Mouse (Mus musculus) megakaryocyte progenitor cell, adult 5-6 weeks (primary cell): Measurements from ENCODE around the gene Adssl1. TPM values are rescaled to one million over a fixed set of nuclear protein-coding genes. Genes with fewer than 3 reads are reported as not detected.

Experiments
- ATAC-seq: replicated peaks from 2 replicates; pipeline ENCODE4 v1.8.0; 2016; ENCODE audit warnings: mild to moderate bottlenecking, moderate TSS enrichment, inconsistent platforms; ENCODE audit not compliant: poor library complexity
- total RNA-seq, 2 experiments: library from RNA; stranded (forward) in 1 of 2; stranded (reverse) in 1 of 2; fragments of 157-497, 149-512 nt in 1 of 2; fragments of 200-1000 nt in 1 of 2; gene quantifications; 2 replicates each; pipeline versions ENCODE4 v1.2.3 to v1.2.4; 2015 to 2017

The Adssl1 gene
- total RNA-seq, 2 experiments from 2014 or later, result 113 to 126 TPM

GRCm38 (mm10) chr12:112674132-112675011 is 54.5 kb downstream of the Adssl1 start, which contains the start of gene Akt1:
Gene Akt1, minus strand, starts transcription at chr12:112674884.
- peak; percentile 52 for ATAC-seq

GRCm38 (mm10) chr12:112675245-112676035 is 55.6 kb downstream of the Adssl1 start:
- ATAC-seq, result peak; percentile 61

DNA sequence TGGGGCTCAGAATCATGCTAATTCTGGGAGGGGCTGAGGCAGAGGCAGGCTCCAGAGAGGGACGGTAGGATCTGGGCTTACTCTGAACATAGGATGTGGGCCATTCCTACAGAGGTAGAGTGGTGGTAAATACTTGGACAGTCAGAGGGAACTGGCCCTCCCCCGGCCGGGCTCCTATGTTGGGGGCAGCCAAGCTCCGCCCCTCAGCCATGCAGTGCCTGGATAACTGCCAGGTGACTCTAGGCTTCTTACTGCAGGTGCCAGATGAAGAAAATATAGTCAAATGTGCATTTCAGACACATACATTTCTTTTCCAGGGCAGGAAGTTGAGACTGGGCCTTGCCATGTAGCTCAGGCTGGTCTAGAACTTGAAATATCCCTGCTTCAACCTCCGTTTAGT is 57.2 kb downstream of the Adssl1 start:
- ATAC-seq, result no peak

- no peak for ATAC-seq
Observed at GRCm38 (mm10) chr12:112677943-112678554, 58.2 kb downstream of the Adssl1 start.

DNA sequence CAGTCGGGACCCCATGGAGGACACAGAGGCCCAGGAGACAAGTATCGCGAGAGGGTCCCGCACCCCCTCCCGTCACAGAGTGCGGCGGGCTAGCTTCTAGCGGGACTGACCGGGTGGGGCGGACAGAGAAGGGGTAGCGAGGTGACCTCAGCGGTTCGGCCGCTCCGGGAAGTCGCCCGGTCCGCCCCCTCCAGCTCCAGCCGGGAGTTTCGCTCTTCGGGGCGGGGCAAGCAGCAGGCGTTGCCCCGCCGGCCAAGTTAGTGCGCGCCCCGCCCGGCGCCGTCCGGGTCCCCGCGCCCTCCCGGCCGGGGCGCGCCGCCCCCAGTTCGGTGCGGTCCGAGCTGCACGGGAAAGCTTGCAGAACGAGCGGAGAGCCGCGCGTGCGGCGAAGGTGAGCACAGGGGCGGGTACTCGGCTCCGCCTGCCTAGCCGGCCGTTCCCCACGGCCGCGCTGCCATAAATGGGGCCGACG is 58.7 kb downstream of the Adssl1 start, which contains the start of gene Zbtb42:
Gene Zbtb42 (plus strand): TSS at position 274 of the 472 bp plus-strand sequence.
- ATAC-seq, result peak; percentile 12; the same call in 1 of the 2 replicates

GRCm38 (mm10) chr12:112679027-112679996 is 59.5 kb downstream of the Adssl1 start:
- no peak for ATAC-seq

DNA sequence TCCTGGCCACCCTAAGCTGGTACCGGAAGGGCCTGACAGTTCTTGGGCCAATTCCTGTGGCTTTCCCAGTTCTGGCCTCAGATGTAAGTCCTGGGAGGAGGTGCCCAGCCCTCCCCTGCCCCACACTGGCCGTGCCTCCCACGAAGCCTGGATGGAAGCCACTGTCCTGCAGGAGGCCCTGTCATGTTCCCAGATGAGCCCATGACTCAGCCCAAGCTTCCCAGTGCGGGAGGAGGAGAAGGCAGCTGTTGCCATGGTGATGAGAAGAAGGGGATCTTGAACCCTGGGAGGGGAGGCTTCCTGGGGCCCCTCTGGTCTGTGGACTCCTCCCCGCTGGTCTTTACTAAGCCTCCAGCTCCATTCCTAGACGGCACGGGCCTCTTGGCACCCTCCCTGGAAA is 63.5 kb downstream of the Adssl1 start:
- no peak for ATAC-seq

GRCm38 (mm10) chr12:112688458-112688857 is 68.6 kb downstream of the Adssl1 start:
- peak; percentile 68 for ATAC-seq

Other genes starting within 250 kb of the Adssl1 start
- not detected in 2 replicates for gene A530016L24Rik, start 130.6 kb upstream of the Adssl1 start, total RNA-seq (2015)
- not detected in 2 replicates for gene A530016L24Rik, start 130.6 kb upstream of the Adssl1 start, total RNA-seq (2017)
- gene Tmem179, start 103.3 kb upstream of the Adssl1 start, total RNA-seq (2015), result not detected in 2 replicates
- not detected in 2 replicates for gene Tmem179, start 103.3 kb upstream of the Adssl1 start, total RNA-seq (2017)
- gene Inf2, start 31.3 kb upstream of the Adssl1 start, total RNA-seq (2015), result 11.0 and 13.6 TPM in 2 replicates
- 4.8 and 7.1 TPM in 2 replicates for gene Inf2, start 31.3 kb upstream of the Adssl1 start, total RNA-seq (2017)
- 163 and 168 TPM in 2 replicates for gene Siva1, start 24.6 kb downstream of the Adssl1 start, total RNA-seq (2015)
- 291 and 325 TPM in 2 replicates for gene Siva1, start 24.6 kb downstream of the Adssl1 start, total RNA-seq (2017)
- gene Akt1, start 54.8 kb downstream of the Adssl1 start, total RNA-seq (2015), result 84.3 and 85.6 TPM in 2 replicates
- 74.8 and 96.1 TPM in 2 replicates for gene Akt1, start 54.8 kb downstream of the Adssl1 start, total RNA-seq (2017)
- 1.8 and 2.1 TPM in 2 replicates for gene Zbtb42, start 58.8 kb downstream of the Adssl1 start, total RNA-seq (2015)
- gene Zbtb42, start 58.8 kb downstream of the Adssl1 start, total RNA-seq (2017), result 0.54 and 0.92 TPM in 2 replicates
- gene Cep170b, start 100.4 kb downstream of the Adssl1 start, total RNA-seq (2015), result 0.59 and 2.1 TPM in 2 replicates
- 1.1 and 4.7 TPM in 2 replicates for gene Cep170b, start 100.4 kb downstream of the Adssl1 start, total RNA-seq (2017)
- gene Pld4, start 140.6 kb downstream of the Adssl1 start, total RNA-seq (2015), result 26.6 and 48.3 TPM in 2 replicates
- gene Pld4, start 140.6 kb downstream of the Adssl1 start, total RNA-seq (2017), result 16.4 and 26.7 TPM in 2 replicates
- gene Ahnak2, start 182.6 kb downstream of the Adssl1 start, total RNA-seq (2015), result not detected in 2 replicates
- not detected in 2 replicates for gene Ahnak2, start 182.6 kb downstream of the Adssl1 start, total RNA-seq (2017)
- gene Clba1, start 188.9 kb downstream of the Adssl1 start, total RNA-seq (2015), result 0.39 and 0.52 TPM in 2 replicates
- 0.87 and 1.0 TPM in 2 replicates for gene Clba1, start 188.9 kb downstream of the Adssl1 start, total RNA-seq (2017)
- gene Cdca4, start 209.4 kb downstream of the Adssl1 start, total RNA-seq (2015), result 64.3 and 68.9 TPM in 2 replicates
- gene Cdca4, start 209.4 kb downstream of the Adssl1 start, total RNA-seq (2017), result 56.8 and 63.6 TPM in 2 replicates
- gene Gpr132, start 248.2 kb downstream of the Adssl1 start, total RNA-seq (2015), result 11.4 and 14.1 TPM in 2 replicates
- gene Gpr132, start 248.2 kb downstream of the Adssl1 start, total RNA-seq (2017), result 5.7 and 6.1 TPM in 2 replicates